Mouse (Mus musculus) myocyte (in vitro differentiated cells): ENCODE data around the gene Rmi2.

Experiments used
- MAX ChIP-seq: IDR thresholded peaks from one replicate; pipeline ENCODE4 v1.6.1; 2011; ENCODE audit warnings: low read depth, mild to moderate bottlenecking, control low read depth
- MYOD1 ChIP-seq, 3 experiments: IDR thresholded peaks; one replicate each; pipeline ENCODE4 v1.6.1; 2011; ENCODE audit warnings: control low read depth in 2 of 3, low read depth in 2 of 3, mild to moderate bottlenecking in 2 of 3, moderate library complexity in 1 of 3; ENCODE audit not compliant: insufficient read length in 2 of 3, control insufficient read depth in 1 of 3
- POLR2A ChIP-seq: IDR thresholded peaks from one replicate; pipeline ENCODE4 v1.6.1; 2011; ENCODE audit warnings: low read depth, mild to moderate bottlenecking, control low read depth, moderate library complexity; ENCODE audit not compliant: insufficient read length
- SRF ChIP-seq: IDR thresholded peaks from one replicate; pipeline ENCODE4 v1.6.1; 2011; ENCODE audit warnings: low read depth; ENCODE audit not compliant: control insufficient read depth, insufficient read length
- TCF12 ChIP-seq: IDR thresholded peaks from one replicate; pipeline ENCODE4 v1.6.1; 2011; ENCODE audit warnings: mild to moderate bottlenecking, control low read depth; ENCODE audit not compliant: poor library complexity, insufficient read depth, severe bottlenecking
- USF1 ChIP-seq: IDR thresholded peaks from one replicate; pipeline ENCODE4 v1.6.1; 2011; ENCODE audit warnings: low read depth, mild to moderate bottlenecking, control low read depth, moderate library complexity

DNA sequence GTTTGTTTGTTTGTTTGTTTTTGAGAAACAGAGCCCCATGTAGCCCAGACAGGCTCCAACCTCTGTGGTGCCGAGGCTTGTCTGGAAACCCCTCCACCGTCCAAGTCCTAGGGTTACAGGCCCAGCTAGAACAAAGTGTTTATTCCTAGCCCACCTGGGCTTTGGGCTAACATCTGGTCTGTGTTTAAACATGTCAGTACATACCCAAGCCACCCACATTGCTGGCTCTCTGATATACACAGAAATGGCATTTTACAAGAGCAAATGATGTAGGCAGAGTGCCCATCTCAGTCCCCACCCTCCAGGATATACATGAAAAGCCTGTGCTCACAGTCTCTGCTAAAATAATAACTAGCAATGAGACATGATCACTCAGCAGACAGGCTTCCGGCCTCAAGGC lies 81.4 kb downstream of the Rmi2 start:
- TF ChIP-seq SRF = no peak
- no peak for TF ChIP-seq MYOD1 (IDR thresholded peaks at IDR 0.05; ENCODE audit: control insufficient read depth in 1 of 3, insufficient read length in 2 of 3, low read depth in 2 of 3)
- TF ChIP-seq POLR2A = no peak
- no peak for TF ChIP-seq MAX
- TF ChIP-seq TCF12 = no peak
- TF ChIP-seq USF1 = no peak
